Mouse (Mus musculus): ENCODE results near the gene Creld1.
A peak's percentile ranks its signal among the peaks of the same experiment; 100 is the strongest.

Gene Creld1

DNA sequence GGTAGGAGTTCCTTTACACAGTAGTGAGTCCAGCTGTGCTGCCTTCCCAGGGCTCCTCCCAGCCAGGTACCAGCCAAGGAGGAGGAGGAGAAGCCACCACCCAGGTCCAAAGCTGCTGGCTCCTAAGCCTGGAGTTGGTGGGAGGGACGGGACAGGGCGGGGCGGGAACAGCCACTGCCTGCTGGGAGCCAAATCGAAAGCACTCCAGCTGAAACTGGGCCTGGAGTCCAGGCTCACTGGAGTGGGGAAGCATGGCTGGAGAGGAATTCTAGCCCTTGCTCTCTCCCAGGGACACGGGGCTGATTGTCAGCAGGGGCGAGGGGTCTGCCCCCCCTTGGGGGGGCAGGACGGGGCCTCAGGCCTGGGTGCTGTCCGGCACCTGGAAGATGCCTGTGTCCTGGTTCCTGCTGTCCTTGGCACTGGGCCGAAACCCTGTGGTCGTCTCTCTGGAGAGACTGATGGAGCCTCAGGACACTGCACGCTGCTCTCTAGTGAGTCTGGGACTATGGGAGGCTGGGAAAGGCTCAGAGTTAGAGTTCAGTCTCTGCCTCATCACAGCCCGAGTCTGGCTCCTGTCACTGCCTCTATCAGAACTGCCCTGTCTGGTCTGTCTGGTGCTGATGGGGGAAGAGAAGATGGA, 11.7 kb upstream of the Creld1 start, which contains the start of gene Il17rc:
Il17rc (plus strand) TSS at position 131 of the 640 bp plus-strand sequence.
- peak; percentile 72 for DNase-seq

DNA sequence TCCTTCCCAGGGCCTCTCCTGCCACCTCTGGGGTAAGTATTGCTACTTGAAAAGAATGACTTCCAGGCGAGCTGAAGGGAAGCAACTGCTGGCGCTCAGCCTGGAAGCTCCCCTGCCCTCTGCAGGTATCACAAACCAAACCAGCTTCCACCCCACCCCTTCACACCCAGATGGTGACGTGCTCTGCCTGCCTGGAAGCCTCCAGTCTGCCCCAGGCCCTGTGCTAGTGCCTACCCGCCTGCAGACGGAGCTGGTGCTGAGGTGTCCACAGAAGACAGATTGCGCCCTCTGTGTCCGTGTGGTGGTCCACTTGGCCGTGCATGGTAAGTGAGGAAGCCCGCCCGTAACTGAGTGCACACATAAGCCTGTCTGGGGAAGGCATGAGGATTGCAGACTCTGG, 11.0 kb upstream of the Creld1 start:
- no peak for DNase-seq

DNA sequence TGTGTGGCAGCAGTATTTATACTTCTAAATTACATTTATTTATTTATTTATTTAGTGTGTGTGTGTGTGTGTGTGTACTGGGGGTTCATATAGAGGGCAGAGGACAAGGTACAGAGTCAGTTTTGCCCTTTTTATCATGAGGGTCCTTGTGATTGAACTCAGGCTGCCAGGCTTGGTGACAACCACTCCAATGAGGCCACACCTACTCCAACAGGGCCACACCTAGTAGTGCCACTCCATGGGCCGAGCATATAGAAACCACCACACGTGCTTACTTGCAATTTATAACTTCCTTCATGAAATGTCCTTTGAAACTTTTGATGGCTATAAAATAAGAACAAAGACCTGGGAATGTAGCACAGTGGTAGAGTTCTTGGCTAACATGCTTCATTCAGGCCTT, 9.9 kb upstream of the Creld1 start:
- no peak for DNase-seq

DNA sequence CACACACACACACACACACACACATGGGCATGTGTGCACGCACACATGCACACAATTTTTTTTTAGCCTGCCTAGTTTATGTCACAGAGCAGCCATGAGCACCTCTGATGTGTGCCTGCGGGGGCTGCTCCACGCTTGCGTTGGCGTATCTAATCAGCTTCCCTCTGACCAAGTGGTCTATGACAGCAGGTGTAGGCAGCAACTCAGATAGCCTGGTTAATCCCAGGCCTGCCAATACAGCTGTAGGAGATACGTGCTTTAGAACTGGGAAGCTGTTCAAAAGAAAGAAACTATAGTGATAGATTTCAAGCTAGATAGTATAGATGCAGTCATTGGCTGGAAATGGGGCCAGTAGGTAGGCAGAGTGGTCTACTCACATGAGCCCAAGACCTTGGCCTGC, 9.4 kb upstream of the Creld1 start:
- DNase-seq: no peak

DNA sequence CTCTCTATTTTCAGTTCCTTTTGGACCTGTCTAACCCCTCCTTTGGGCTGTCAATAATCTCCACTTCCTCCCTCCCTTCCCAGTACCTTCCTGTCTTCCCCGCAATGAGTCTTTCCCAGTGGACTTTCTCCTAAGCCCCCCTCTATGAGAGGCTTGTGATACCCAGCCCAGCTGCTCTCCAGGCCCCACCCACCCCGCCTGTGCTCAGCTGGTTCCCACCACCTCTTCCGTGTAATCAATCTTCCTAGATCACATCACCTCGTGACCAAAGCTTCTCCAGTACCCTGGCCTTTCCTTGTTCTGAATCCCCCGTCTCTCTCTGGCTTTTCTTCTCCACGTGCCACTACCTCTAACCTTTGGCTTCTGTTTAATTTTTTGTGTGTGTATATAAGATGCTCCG, 5.7 kb upstream of the Creld1 start:
- no peak for DNase-seq

DNA sequence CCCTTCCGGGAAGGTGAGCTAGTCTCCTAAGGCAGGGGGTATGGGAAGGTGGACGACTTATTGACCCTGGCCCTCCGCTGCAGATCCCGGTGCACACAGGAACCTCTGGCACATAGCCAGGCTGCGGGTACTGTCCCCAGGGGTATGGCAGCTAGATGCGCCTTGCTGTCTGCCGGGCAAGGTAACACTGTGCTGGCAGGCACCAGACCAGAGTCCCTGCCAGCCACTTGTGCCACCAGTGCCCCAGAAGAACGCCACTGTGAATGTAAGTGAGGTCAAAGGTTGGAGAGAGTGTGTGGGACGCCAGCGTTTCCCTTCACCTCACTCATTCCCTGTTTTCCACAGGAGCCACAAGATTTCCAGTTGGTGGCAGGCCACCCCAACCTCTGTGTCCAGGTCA, 4.2 kb upstream of the Creld1 start:
- DNase-seq: no peak

DNA sequence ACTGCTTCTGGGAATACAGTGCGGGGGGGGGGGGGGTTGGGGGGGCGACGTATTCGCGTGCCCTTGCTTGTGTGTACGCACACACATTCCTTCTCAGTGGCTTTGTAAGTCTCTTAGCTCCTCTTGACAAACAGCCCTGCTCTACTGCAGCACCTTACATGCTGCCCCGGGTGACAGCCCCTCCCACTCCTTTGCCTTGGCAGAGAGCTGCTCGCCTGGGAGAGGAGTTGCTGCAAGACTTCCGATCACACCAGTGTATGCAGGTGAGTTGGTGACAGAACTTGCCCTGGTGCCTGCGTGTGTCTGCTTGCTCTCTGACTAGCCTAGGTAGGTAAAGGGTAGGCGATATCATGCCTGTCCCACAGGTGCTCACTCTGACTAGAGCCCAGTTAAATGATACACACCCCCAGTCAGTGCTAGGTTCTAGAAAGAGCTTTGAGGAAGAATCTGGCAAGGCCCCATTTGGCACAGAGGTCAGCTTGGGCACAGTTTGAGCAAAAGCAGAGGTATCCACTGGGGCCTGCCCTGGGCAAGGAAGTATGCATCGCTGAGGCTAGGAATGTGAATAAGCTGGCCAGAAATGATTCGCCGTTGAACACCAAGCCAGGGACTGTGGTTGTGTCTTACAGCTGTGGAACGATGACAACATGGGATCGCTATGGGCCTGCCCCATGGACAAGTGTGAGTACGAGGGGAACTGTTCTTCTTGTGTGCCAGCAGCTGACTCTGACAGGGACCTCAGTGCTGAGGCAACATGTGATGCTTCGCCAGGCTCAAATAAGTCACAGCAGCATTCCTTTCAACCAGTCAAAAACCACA, 2.3 kb upstream of the Creld1 start:
- DNase-seq: peak; percentile 28

DNA sequence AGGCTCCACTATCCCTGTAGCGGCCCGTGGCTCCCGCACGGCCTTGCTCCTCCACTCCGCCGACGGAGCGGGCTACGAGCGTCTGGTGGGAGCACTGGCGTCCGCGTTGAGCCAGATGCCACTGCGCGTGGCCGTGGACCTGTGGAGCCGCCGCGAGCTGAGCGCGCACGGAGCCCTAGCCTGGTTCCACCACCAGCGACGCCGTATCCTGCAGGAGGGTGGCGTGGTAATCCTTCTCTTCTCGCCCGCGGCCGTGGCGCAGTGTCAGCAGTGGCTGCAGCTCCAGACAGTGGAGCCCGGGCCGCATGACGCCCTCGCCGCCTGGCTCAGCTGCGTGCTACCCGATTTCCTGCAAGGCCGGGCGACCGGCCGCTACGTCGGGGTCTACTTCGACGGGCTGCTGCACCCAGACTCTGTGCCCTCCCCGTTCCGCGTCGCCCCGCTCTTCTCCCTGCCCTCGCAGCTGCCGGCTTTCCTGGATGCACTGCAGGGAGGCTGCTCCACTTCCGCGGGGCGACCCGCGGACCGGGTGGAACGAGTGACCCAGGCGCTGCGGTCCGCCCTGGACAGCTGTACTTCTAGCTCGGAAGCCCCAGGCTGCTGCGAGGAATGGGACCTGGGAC, 509 bp upstream of the Creld1 start:
- peak; percentile 19 for DNase-seq

DNA sequence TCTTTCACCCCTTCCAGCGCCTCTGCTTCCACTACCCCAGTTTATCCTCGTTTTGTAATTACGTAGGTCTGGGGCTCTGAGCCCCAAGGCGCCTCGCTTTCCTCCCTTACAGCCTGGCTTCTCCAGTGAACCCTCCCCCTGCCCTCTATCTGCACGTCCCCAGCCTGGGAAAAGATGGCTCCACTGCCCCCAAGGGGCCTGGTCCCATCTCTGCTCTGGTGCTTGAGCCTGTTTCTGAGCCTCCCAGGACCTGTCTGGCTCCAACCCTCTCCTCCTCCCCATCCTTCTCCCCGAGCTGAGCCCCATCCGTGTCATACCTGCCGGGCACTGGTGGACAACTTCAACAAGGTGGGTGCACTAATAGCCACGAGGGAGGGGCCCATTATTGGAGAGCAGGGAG, 632 bp downstream of the Creld1 start:
- DNase-seq: no peak

DNA sequence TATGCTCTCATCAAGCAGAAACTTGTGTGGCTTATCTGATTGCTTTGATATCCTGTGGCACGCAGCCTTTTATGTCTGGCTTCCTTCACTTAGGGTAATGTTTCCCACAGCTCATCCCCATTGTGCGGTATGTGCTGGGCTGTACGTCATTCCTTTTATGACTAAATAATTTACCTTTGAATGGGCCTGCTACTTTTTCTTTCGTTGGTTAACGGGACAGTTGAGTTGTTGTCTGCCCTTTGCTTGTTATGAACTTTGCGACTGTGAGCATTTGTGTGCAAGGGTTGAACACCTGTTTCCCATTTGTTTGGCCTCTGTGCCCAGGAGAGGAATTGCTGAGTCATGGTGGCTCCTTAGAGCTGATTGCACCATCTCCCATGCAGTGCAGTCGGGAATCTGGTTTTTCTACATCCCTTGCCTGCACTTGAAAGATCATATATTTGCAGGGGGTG, 4.1 kb downstream of the Creld1 start:
- DNase-seq: peak; percentile 32

DNA sequence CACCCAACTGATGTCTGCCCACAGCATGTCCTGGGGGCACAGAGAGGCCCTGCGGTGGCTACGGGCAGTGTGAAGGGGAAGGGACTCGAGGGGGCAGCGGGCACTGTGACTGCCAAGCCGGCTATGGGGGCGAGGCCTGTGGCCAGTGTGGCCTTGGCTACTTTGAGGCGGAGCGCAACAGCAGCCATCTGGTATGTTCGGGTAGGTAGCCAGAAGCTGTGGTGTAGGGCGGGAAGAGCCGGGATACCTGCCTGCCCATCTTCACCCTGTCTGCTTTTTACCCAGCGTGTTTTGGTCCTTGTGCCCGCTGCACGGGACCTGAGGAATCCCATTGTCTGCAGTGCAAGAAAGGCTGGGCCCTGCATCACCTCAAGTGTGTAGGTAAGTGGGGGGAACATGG, 6.3 kb downstream of the Creld1 start:
- no peak for DNase-seq

DNA sequence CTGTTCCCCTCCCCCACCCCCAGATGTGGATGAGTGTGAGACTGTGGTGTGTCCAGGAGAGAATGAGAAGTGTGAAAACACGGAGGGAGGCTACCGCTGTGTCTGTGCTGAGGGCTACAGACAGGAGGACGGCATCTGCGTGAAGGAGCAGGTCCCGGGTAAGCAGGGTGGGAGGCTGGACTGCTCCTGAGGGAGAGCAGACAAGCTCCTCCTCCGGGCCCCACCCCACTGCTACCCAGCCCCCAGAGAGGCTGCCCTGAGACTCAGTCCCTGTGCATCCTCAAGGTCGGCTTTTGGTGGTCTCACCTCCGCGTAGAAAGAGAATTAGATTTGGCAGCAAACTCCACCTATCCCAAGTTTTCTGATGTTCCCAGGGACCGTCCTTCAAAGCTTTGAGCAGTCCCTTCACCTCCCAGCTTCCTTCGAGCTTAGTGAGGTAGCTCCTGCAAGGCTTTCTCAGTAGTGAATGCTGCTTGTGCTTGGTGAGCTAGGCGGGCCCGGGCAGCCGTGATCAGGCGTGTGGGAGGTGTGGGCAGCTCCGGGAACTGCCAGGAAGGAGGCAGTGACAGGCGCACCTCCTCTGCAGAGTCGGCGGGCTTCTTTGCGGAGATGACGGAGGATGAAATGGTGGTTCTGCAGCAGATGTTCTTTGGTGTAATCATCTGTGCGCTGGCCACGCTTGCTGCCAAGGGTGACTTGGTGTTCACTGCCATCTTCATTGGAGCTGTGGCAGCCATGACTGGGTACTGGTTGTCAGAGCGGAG, 9.2 kb downstream of the Creld1 start:
- DNase-seq: no peak

DNA sequence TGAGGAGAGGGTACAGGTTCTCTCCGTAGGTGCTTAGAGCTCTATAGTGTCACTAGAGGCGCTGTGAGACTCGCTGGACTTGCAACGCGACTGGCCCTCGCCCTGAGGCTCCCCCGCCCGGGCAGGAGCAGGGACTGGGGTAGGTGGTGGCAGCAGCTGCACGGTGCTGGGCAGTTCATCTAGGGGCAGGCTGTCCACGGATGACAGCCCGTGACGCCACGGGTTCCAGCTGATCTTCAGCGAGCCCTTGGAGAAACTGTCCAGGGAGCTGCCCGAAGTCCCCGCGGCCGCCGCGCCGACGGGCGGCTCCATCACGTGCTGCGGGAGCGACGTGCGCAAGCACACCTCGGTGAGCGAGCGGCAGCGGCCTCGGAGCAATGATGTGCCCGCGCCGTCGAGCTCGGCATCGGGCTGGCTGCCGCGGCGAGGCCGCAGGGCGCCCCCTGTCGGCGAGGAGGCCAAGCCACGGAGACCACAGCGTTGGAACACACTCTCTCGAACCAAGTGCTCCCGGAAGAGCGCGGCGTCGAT, 11.2 kb downstream of the Creld1 start:
- DNase-seq: peak; percentile 84

DNA sequence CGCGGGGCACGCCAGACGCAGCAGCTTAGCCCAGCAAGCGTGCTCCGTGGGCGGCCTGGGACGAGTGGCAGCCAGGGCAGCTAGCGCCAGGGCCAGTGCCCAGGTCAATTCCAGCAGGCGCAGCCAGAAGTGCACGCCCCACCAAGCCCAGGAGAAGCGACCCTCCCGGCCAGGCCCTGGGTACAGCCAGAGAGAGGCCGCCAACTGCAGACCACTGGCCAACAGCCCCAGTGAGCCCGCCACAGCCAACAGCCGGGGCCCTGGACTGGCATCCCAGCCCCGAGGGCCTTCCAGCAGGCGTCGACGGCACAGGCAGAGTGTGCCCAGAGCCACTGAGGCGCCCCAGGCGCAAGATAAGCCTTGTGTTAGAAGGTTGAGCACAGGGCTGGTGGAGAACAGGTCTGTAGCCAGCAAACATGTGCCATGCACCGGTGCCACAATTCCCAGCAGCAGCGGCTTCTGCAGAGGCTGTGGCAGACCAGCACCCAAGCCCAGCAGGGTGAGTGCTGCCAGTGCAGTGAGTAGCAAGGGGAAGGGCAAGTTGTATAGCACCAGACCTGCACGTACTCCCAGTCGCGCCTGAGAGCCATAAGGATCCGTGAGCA, 12.1 kb downstream of the Creld1 start:
- no peak for DNase-seq

DNA sequence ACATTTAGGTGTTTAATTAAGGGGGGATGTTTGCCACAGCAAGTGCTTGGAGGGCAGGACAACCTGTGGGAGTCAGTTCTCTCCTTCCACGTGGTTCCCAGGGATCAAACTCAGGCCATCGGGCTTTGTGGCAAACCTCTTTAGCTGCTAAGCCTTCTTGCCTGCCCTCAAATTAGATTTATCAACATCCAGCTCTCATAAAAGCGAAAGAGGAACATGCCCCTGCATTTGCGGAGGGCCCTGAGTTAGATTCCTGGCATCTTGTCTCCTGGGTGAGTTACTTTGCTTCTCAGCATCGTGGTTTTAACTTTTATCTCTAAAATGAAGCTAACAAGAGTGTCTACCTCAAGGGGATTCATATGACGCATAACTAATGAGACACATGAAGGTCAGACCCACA, 16.2 kb downstream of the Creld1 start:
- no peak for DNase-seq

DNA sequence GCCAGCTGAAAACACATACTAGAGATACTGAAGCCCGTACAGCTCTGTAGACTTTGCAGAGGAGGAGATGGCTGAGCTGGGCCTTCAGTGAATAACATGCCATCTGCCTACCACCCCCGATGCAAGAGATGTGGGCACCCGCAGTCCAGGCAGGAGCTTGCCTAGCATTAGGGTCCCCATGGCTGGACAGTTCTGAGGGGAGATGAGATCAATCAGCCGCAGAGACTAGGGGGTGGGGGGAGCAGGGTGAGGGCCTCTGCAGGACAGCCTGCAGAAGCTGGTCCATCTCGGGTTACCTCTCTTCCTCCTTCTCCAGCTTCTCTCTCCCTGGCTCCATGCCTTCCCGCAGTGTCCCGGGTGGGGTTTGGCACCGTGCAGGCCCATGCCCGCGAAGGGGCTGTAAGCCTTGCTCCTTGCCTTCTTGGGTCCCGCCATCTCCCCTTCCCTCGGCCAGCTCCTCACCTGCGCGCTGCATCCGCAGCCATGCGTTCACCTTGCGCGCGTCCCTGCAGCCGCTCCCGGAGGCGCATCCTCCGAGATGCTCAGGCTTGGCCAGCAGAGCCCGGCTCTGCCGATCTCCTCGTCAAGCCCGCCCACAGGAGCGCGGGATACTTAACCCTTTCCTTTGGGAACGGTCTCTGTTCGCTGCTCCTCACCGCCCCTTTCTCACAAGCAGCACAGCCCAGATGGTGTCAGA, 18.4 kb downstream of the Creld1 start, which contains the start of gene Prrt3:
Prrt3 (minus strand) TSS at position 544 of the 697 bp plus-strand sequence.
- no peak for DNase-seq

DNA sequence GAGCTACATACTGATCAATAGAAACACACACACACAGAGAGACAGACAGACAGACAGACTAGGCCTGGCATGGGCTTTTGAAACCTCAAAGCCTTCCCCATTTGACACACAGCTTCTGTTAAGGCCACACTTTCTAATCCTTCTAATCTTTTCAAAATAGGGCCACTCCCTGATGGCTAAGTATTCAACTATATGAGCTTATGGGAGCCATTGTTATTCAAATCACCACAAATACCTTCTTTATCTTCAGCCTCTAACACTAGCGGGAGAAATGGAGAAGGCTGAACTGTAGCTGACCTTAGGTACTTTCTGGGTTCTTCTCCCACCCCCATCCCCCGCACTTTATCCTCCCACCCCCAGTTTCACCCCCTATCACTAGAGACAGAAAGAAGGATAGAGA, 19.7 kb downstream of the Creld1 start:
- DNase-seq: no peak

DNA sequence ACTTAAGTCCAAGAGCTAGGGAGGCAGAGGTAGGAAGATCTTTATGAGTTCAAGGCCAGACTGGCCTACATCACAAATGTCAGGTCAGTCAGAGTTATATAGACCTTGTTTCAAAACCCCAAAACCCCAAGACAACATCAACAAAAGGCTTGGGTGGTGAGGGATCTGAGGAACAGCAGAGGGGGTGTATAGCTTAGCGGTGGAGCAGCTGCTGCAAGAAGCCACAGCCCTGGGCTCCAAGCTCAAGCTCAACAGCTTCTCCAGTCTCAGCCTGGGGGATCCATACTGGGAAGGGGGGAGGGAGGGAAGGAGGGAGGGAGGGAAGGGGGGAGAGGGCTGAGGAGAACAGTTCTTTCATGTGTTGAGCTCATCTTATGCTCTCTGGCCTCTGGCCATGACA, 22.6 kb downstream of the Creld1 start:
- no peak for DNase-seq

DNA sequence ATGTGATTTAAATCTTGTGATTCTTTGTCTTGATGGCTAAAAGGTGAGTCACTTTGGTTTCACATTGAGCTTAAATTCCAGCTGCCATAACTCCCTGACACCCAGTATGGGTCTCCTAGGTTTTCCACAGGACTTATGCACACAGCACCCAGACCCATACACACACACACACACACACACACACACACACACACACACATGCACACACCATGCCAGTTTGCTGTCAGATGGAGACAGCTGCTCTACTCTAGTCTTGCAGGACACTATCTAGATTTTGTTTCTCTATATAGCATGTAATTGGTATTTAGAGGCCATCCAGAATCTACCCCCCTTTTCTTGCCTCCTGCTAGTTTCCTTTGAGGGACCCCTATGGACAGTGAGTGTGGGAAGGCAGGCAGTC, 24.0 kb downstream of the Creld1 start:
- no peak for DNase-seq

DNA sequence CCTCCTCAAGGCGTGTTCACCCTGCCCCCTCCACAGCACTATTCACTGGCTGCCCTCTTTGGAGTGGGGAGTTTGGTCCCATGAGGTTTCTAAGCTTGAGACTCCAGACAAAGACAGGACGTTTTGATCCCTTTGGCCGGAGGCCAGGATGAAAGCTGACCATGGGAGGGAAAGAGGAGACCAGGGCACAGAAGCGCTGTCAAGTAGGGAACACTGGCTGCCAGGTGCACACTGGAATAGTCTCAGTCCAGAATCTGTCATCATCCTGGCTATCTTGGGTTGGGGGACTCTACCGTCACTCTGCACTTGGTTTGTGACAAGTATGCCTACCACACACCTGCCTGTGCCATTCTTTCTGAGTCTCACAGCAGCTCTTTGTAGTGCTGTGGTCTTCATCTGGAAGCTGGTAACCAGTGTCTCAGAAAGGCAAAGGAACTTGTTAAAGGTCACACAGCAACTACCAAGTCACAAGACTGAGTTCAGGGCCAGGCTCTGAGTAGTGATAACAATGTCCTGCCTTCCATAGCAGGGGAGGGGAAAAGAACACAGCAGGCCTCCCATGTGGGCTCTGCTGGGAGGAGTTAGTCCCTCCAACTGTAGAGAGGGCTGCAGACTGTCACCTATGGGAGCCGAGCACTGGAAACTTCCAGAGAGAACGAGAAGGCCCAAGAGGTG, 25.3 kb downstream of the Creld1 start:
- no peak for DNase-seq

DNA sequence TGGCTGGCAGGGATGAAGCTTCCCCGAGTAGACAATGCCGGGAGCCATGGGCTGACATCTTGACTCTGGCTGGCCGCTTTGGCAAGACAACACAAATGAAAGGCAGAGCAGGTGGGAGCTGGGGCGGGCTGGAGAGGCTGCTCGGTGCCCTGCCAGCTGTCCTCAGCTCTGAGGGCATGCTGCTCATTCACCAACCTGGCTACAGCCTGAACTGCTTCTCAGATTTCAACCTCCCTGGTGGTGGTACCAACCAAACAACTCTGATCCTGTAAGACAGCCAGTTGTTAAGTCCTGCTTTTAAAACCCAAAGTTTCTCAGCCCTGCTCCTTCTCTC, 25.8 kb downstream of the Creld1 start:
- DNase-seq: no peak
